In genomic region chr1:127595735-127596134, GRCm38 (mm10) we compare ENCODE assay signal across 20 mouse cellular contexts.
DNase-seq lines count a peak whose midpoint lies in the region; ATAC-seq lines count a peak whose summit lies in the region.
"Had no signal": no experiment of that assay in that cellular context is flagged by ENCODE, and none has a peak within 500 bp of the region (broad histone marks: within the 10 kb centered on the region; RNA-seq: fewer than 3 reads in every experiment).

No protein-coding gene starts in this region.

- intact Hi-C loops in heart, postnatal 36 days (cut with DNase I), result no loop called here
- intact Hi-C loops in heart, postnatal 25 days (cut with DNase I), result no loop called here

- ATAC-seq in heart, embryonic 12.5 days (ENCODE audit: insufficient number of reproducible peaks, low FRiP score), result no peak
- ATAC-seq in heart, embryonic 16.5 days (replicated peaks; ENCODE audit: extremely low read depth, insufficient read depth, low FRiP score), result no peak
- ATAC-seq in midbrain, embryonic 15.5 days (replicated peaks), result no peak
- ATAC-seq in midbrain, embryonic 16.5 days, result no peak
- ATAC-seq: forebrain, embryonic 13.5 days; forebrain, postnatal 0 days; inflammation-experienced regulatory T-cells, adult 6 months; intestine, postnatal 0 days had no signal

- peak overlapping the region; percentile 77 for H3K27ac ChIP-seq in heart, embryonic 12.5 days (ENCODE audit: poor library complexity, severe bottlenecking)
- peak overlapping the region; percentile 74 for H3K27ac ChIP-seq in heart, embryonic 16.5 days (ENCODE audit: low read length)
- H3K27ac ChIP-seq in midbrain, embryonic 15.5 days, result peak overlapping the region; percentile 47; the same call in 1 of the 2 replicates
- no peak overlapping the region for H3K27ac ChIP-seq in midbrain, embryonic 16.5 days (ENCODE audit: low read length)
- H3K27ac ChIP-seq: embryonic facial prominence, embryonic 10.5 days; forebrain, embryonic 13.5 days; hindbrain, embryonic 10.5 days; hindbrain, embryonic 15.5 days had no signal

- H3K4me1 ChIP-seq in heart, embryonic 12.5 days (replicated peaks), result peaks cover 21% of the 10 kb centered on the region
- H3K4me1 ChIP-seq in heart, embryonic 16.5 days (ENCODE audit: control insufficient read depth, insufficient read depth, low read length), result peaks cover 21% of the 10 kb centered on the region
- peaks cover 4% of the 10 kb centered on the region; the same call in 1 of the 2 replicates for H3K4me1 ChIP-seq in midbrain, embryonic 15.5 days
- no peaks in the 10 kb centered on the region; the same call in 1 of the 2 replicates for H3K4me1 ChIP-seq in midbrain, embryonic 16.5 days (ENCODE audit: control insufficient read depth, insufficient read depth, low read length)
- H3K4me1 ChIP-seq: embryonic facial prominence, embryonic 10.5 days; forebrain, embryonic 13.5 days; hindbrain, embryonic 15.5 days had no signal

- WGBS in heart, embryonic 12.5 days, result 24% methylated on average over 1 of the region's 1 CpGs
- 20% methylated on average over 1 of the region's 1 CpGs for WGBS in heart, embryonic 16.5 days
- WGBS in midbrain, embryonic 15.5 days, result 67% methylated on average over 1 of the region's 1 CpGs
- 61% methylated on average over 1 of the region's 1 CpGs for WGBS in midbrain, embryonic 16.5 days

- no peak for DNase-seq in heart, postnatal 36 days
- no peak for DNase-seq in heart, postnatal 25 days (ENCODE audit: low spot score)
- no peak for DNase-seq in ovary, postnatal 10 days (ENCODE audit: low spot score)
- DNase-seq: adrenal gland, adult 2 months; adrenal gland, postnatal 25 days; cerebellum, adult 2 months; cerebellum, postnatal 10 days; forebrain, postnatal 0 days; gastrocnemius, postnatal 14 days; kidney, adult 8-10 months had no signal

- H3K9me3 ChIP-seq in heart, embryonic 12.5 days (replicated peaks), result no peaks in the 10 kb centered on the region
- H3K9me3 ChIP-seq in heart, embryonic 16.5 days (replicated peaks; ENCODE audit: control insufficient read depth, low read length), result no peaks in the 10 kb centered on the region
- no peaks in the 10 kb centered on the region for H3K9me3 ChIP-seq in midbrain, embryonic 15.5 days
- H3K9me3 ChIP-seq in midbrain, embryonic 16.5 days (replicated peaks; ENCODE audit: control insufficient read depth, low read length, poor library complexity, severe bottlenecking), result no peaks in the 10 kb centered on the region
- H3K9me3 ChIP-seq: embryonic facial prominence, embryonic 10.5 days; forebrain, embryonic 13.5 days; hindbrain, embryonic 10.5 days; hindbrain, embryonic 15.5 days had no signal

- no peak overlapping the region for H3K4me2 ChIP-seq in heart, embryonic 12.5 days
- 0 out of 2 replicates have a peak overlapping the region, but pooled peaks have one; percentile 13 for H3K4me2 ChIP-seq in heart, embryonic 16.5 days (ENCODE audit: low read depth, low read length)
- H3K4me2 ChIP-seq in midbrain, embryonic 15.5 days, result no peak overlapping the region
- no peak overlapping the region for H3K4me2 ChIP-seq in midbrain, embryonic 16.5 days (ENCODE audit: low read length)
- H3K4me2 ChIP-seq: forebrain, embryonic 13.5 days; hindbrain, embryonic 15.5 days had no signal

- H3K27me3 ChIP-seq in heart, embryonic 12.5 days (replicated peaks), result no peaks in the 10 kb centered on the region
- no peaks in the 10 kb centered on the region for H3K27me3 ChIP-seq in heart, embryonic 16.5 days (ENCODE audit: control insufficient read depth, insufficient read depth, low read length)
- no peaks in the 10 kb centered on the region for H3K27me3 ChIP-seq in midbrain, embryonic 15.5 days (replicated peaks)
- H3K27me3 ChIP-seq in midbrain, embryonic 16.5 days (ENCODE audit: control insufficient read depth, insufficient read depth, low read depth, low read length), result no peaks in the 10 kb centered on the region
- H3K27me3 ChIP-seq: forebrain, embryonic 13.5 days; hindbrain, embryonic 15.5 days had no signal

- H3K4me3 ChIP-seq in heart, embryonic 12.5 days, result no peak overlapping the region
- H3K4me3 ChIP-seq in heart, embryonic 16.5 days (ENCODE audit: low read length), result no peak overlapping the region
- no peak overlapping the region for H3K4me3 ChIP-seq in midbrain, embryonic 15.5 days
- no peak overlapping the region for H3K4me3 ChIP-seq in midbrain, embryonic 16.5 days (ENCODE audit: low read depth, low read length)
- H3K4me3 ChIP-seq: embryonic facial prominence, embryonic 10.5 days; forebrain, embryonic 13.5 days; hindbrain, embryonic 10.5 days; hindbrain, embryonic 15.5 days had no signal

- no peaks in the 10 kb centered on the region for H3K36me3 ChIP-seq in heart, embryonic 12.5 days
- H3K36me3 ChIP-seq in heart, embryonic 16.5 days (ENCODE audit: control insufficient read depth, insufficient read depth), result no peaks in the 10 kb centered on the region
- H3K36me3 ChIP-seq in midbrain, embryonic 15.5 days (replicated peaks), result no peaks in the 10 kb centered on the region
- H3K36me3 ChIP-seq in midbrain, embryonic 16.5 days (ENCODE audit: control insufficient read depth, insufficient read depth, low read length), result no peaks in the 10 kb centered on the region
- H3K36me3 ChIP-seq: embryonic facial prominence, embryonic 10.5 days; hindbrain, embryonic 10.5 days; hindbrain, embryonic 15.5 days had no signal

- H3K9ac ChIP-seq in heart, embryonic 12.5 days, result peak overlapping the region; percentile 19; the same call in 1 of the 2 replicates
- no peak overlapping the region for H3K9ac ChIP-seq in heart, embryonic 16.5 days (ENCODE audit: low read length)
- no peak overlapping the region for H3K9ac ChIP-seq in midbrain, embryonic 15.5 days
- no peak overlapping the region for H3K9ac ChIP-seq in midbrain, embryonic 16.5 days (ENCODE audit: low read depth, low read length)
- H3K9ac ChIP-seq: forebrain, embryonic 13.5 days; forebrain, postnatal 0 days; hindbrain, embryonic 15.5 days had no signal
